Mouse (Mus musculus) right cerebral cortex, postnatal 14 days (tissue): Measurements from ENCODE around the gene Foxn1.

Experiments used
- DNase-seq: peaks from one replicate; pipeline ENCODE4 v3.0.0; 2022

Gene Foxn1

GRCm38 (mm10) chr11:78399680-78400079, 13.3 kb upstream of the Foxn1 start:
- peak; percentile 75 for DNase-seq

GRCm38 (mm10) chr11:78398212-78398611, 11.9 kb upstream of the Foxn1 start:
- DNase-seq = no peak

GRCm38 (mm10) chr11:78397397-78397796, 11.0 kb upstream of the Foxn1 start:
- peak; percentile 61 for DNase-seq

- DNase-seq = no peak
These were observed 10.6 kb upstream of the Foxn1 start for GRCm38 (mm10) chr11:78396950-78397349.

GRCm38 (mm10) chr11:78392728-78393127, 6.4 kb upstream of the Foxn1 start:
- DNase-seq = no peak

- DNase-seq = no peak
These were observed 582 bp downstream of the Foxn1 start for GRCm38 (mm10) chr11:78385776-78386175.

- no peak for DNase-seq
These were observed 3.7 kb downstream of the Foxn1 start for GRCm38 (mm10) chr11:78382701-78383100.

- no peak for DNase-seq
These were observed 4.1 kb downstream of the Foxn1 start for GRCm38 (mm10) chr11:78382286-78382685.

- no peak for DNase-seq
These were observed 5.4 kb downstream of the Foxn1 start for GRCm38 (mm10) chr11:78380996-78381395.

GRCm38 (mm10) chr11:78380351-78380750, 6.0 kb downstream of the Foxn1 start:
- no peak for DNase-seq

- DNase-seq = no peak
These were observed 8.7 kb downstream of the Foxn1 start for GRCm38 (mm10) chr11:78377549-78378159.

- DNase-seq = no peak
These were observed 12.2 kb downstream of the Foxn1 start for GRCm38 (mm10) chr11:78374147-78374546.

- no peak for DNase-seq
These were observed 13.7 kb downstream of the Foxn1 start for GRCm38 (mm10) chr11:78372610-78373009.

GRCm38 (mm10) chr11:78372166-78372565, 14.2 kb downstream of the Foxn1 start:
- no peak for DNase-seq

GRCm38 (mm10) chr11:78371711-78372110, 14.6 kb downstream of the Foxn1 start:
- no peak for DNase-seq

GRCm38 (mm10) chr11:78370389-78370788, 16.0 kb downstream of the Foxn1 start:
- no peak for DNase-seq

GRCm38 (mm10) chr11:78367456-78368225, 18.7 kb downstream of the Foxn1 start:
- DNase-seq = no peak

GRCm38 (mm10) chr11:78364103-78364502, 22.3 kb downstream of the Foxn1 start:
- no peak for DNase-seq

GRCm38 (mm10) chr11:78363309-78364007, 22.9 kb downstream of the Foxn1 start:
- DNase-seq = no peak

GRCm38 (mm10) chr11:78360789-78361131, 25.6 kb downstream of the Foxn1 start:
- DNase-seq = no peak

GRCm38 (mm10) chr11:78360125-78360788, 26.1 kb downstream of the Foxn1 start:
- DNase-seq = peak; percentile 83

GRCm38 (mm10) chr11:78358330-78359007, 27.9 kb downstream of the Foxn1 start:
- DNase-seq = peak; percentile 47
